Mouse (Mus musculus) intestine, embryonic 14.5 days (tissue): ENCODE results near the gene Spats1. TPM values are rescaled to one million over a fixed set of nuclear protein-coding genes. Genes with fewer than 3 reads are reported as not detected.

Experiments
- ATAC-seq: fragments of 200-750 bp; cut with Nextera tagmentation; replicated peaks from 2 replicates; pipeline ENCODE4 v1.8.0; 2017; ENCODE audit warnings: low read depth, moderate number of reproducible peaks, moderate TSS enrichment, moderate library complexity; ENCODE audit not compliant: low FRiP score, low TSS enrichment
- DNase-seq: peaks from one replicate; pipeline ENCODE4 v3.0.0-alpha.2; 2018; ENCODE audit warnings: low spot score
- H3K27ac ChIP-seq: fragments of 300-500 bp; sonication (generic); 2 replicates; pipeline ENCODE4 v1.5.1; 2014; ENCODE audit warnings: low read depth, mild to moderate bottlenecking, control low read depth
- H3K27me3 ChIP-seq: fragments of 300-500 bp; sonication (generic); replicated peaks from 2 replicates; pipeline ENCODE4 v1.6.1; 2014; ENCODE audit warnings: low read length, control low read depth; ENCODE audit not compliant: control insufficient read depth, insufficient read depth
- H3K36me3 ChIP-seq: fragments of 300-500 bp; sonication (generic); 2 replicates; pipeline ENCODE4 v1.6.1; 2014; ENCODE audit warnings: low read length, control low read depth; ENCODE audit not compliant: control insufficient read depth, insufficient read depth
- H3K4me1 ChIP-seq: fragments of 300-500 bp; sonication (generic); replicated peaks from 2 replicates; pipeline ENCODE4 v1.6.1; 2014; ENCODE audit warnings: low read length, control low read depth, mixed read lengths; ENCODE audit not compliant: control insufficient read depth, insufficient read depth
- H3K4me2 ChIP-seq: fragments of 300-500 bp; sonication (generic); 2 replicates; pipeline ENCODE4 v1.6.1; 2014; ENCODE audit warnings: low read length
- H3K4me3 ChIP-seq: fragments of 300-500 bp; sonication (generic); 2 replicates; pipeline ENCODE4 v1.5.1; 2014; ENCODE audit warnings: low read depth, low read length, control low read depth, mixed read lengths
- H3K9ac ChIP-seq: fragments of 300-500 bp; sonication (generic); 2 replicates; pipeline ENCODE4 v1.6.1; 2014; ENCODE audit warnings: mild to moderate bottlenecking, low read length
- H3K9me3 ChIP-seq: fragments of 300-500 bp; sonication (generic); 2 replicates; pipeline ENCODE4 v1.6.1; 2016; ENCODE audit warnings: low read length, control low read depth; ENCODE audit not compliant: control insufficient read depth
- WGBS: fragments of 180-500 bp; shearing (Covaris S2); extraction: QIAGEN DNeasy Blood & Tissue Kit; methylation state at CpG from one replicate; pipeline ENCODE4 v1.1.7; 2014; 5-methylcytosine and 5-hydroxymethylcytosine counted together
- polyA plus RNA-seq: library from polyadenylated mRNA; unstranded; fragments of >200 nt; fragmentation: Nextera tagmentation; extraction: Ambion mirVana; gene quantifications from 2 replicates; pipeline ENCODE4 v1.2.1, GENCODE M21; 2014

Spats1 gene
- polyA plus RNA-seq, 1 experiment from 2014 or later = 0.65 TPM

- no peaks in the 10 kb centered on the region for H3K36me3 ChIP-seq
- H3K27me3 ChIP-seq = no peaks in the 10 kb centered on the region
- no peak overlapping the region for H3K27ac ChIP-seq
- DNase-seq = no peak
- 0 out of 2 replicates have a peak, but pooled peaks cover 3% of the 10 kb centered on the region for H3K4me1 ChIP-seq
- no peak overlapping the region for H3K4me2 ChIP-seq
- H3K9ac ChIP-seq = no peak overlapping the region
- 27% methylated on average over 4 of the region's 4 CpGs for WGBS
- H3K4me3 ChIP-seq = no peak overlapping the region
- no peaks in the 10 kb centered on the region for H3K9me3 ChIP-seq
- ATAC-seq = no peak
Observed at GRCm38 (mm10) chr17:45500981-45501380, 25.8 kb upstream of the Spats1 start.

DNA sequence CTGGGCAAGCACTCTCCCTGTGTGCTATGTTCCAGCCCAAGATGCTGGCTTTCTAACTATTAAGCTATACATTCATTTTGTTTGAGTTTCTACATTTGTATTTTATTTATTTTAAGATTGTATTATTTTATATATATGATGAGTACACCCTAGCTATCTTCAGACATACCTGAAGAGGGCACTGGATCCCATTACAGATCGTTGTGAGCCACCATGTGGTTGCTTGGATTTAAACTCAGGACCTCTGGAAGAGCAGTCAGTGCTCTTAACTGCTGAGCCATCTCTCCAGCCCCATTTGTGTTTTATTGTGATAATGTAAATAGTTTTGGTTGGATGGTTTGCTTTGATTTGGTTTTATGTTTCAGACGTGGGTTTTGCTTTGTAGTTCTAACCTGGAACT lies 24.3 kb upstream of the Spats1 start:
- Histone ChIP-seq H3K36me3 (no peaks in the 10 kb centered on the region), H3K9me3 (no peaks in the 10 kb centered on the region), H3K27ac (no peak overlapping the region), H3K4me3 (no peak overlapping the region), H3K4me1 (0 out of 2 replicates have a peak, but pooled peaks cover 3% of the 10 kb centered on the region), H3K9ac (no peak overlapping the region), H3K27me3 (no peaks in the 10 kb centered on the region), H3K4me2 (no peak overlapping the region)
- no peak for ATAC-seq
- no peak for DNase-seq
- 36% methylated on average over 2 of the region's 2 CpGs for WGBS

DNA sequence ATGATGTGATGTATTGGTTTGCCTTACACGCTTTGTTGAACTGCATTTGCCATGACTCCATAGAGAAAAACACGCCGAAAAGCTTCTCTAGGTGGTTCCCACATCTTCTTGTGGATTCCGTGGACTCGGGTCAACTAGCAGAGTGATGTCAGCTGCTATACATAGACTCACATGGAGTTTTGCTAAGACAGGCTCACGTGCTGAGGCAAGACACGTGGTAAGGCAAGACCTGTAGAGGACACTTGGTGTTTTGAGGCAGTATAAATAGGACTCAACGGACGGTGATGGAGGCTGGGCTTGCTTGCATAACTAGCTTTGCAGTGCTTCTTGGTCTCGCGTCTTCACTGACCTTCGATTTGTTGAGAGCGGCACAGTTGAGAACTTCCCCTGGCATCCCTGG lies 23.2 kb upstream of the Spats1 start:
- Histone ChIP-seq H3K27me3 (no peaks in the 10 kb centered on the region), H3K4me3 (no peak overlapping the region)

DNA sequence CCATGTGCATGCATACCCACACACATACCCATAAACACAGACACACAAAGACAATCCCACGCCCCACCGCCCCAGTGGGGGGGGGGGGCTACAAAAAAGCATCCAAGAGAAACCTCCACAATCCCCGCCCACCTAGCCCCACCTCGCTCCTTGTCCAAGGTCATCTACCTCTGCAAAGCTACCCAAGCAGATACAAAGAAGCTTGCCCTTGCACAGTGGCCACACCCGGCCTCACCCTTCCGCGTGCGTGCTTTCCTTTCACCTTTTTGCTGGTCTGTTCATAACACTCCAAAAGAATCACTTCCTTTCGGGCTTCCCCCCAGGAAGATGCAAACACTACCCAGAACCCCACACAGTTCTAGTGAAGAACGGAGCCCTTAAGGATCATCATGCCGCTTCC lies 20.2 kb upstream of the Spats1 start:
- Histone ChIP-seq H3K4me3 (no peak overlapping the region), H3K4me1 (0 out of 2 replicates have a peak, but pooled peaks cover 7% of the 10 kb centered on the region), H3K36me3 (no peaks in the 10 kb centered on the region), H3K4me2 (no peak overlapping the region), H3K27me3 (no peaks in the 10 kb centered on the region), H3K9me3 (no peaks in the 10 kb centered on the region), H3K27ac (no peak overlapping the region), H3K9ac (no peak overlapping the region)
- DNase-seq (no peak), ATAC-seq (no peak)
- 73% methylated on average over 11 of the region's 11 CpGs for WGBS

More for the DNA sequence above, 23.2 kb upstream of the Spats1 start:
- no peak overlapping the region for H3K9ac ChIP-seq
- H3K27ac ChIP-seq = no peak overlapping the region
- DNase-seq (no peak), ATAC-seq (no peak)
- 84% methylated on average over 13 of the region's 13 CpGs for WGBS
- H3K4me2 ChIP-seq = no peak overlapping the region
- 0 out of 2 replicates have a peak, but pooled peaks cover under 1% of the 10 kb centered on the region for H3K4me1 ChIP-seq
- H3K9me3 ChIP-seq = no peaks in the 10 kb centered on the region
- no peaks in the 10 kb centered on the region for H3K36me3 ChIP-seq

DNA sequence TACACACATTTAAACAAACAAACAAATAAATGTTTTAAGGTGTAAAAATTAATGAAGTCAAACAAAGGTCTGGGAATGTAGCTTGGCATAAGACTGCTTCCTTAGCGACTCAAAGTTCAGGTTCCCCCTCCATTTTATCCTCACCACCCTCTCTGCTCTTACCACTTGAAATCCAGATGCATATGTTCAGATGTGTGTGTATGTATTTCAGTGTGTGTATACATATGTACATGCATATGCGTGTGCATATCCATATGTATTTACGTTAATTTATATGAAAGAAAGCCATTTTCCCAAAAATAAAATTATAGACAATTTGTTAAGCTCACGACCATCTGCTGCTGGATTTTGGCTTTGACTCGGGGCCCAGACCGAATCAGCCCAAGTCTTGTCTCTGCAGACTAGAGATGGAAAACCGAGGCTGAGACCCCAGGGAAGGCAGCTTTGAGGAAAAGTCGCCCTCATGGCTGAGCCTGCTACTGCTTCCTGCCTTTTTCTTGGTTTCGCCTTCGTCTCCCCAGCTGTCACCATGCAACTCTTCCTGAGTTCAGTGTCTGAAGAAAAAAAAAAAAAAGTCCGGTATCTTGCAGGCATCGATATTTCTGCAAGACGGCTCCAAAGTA lies 15.4 kb upstream of the Spats1 start:
- Histone ChIP-seq H3K4me2 (no peak overlapping the region), H3K4me1 (0 out of 2 replicates have a peak, but pooled peaks cover 7% of the 10 kb centered on the region), H3K27ac (no peak overlapping the region), H3K27me3 (no peaks in the 10 kb centered on the region), H3K36me3 (no peaks in the 10 kb centered on the region), H3K9me3 (no peaks in the 10 kb centered on the region), H3K9ac (no peak overlapping the region), H3K4me3 (no peak overlapping the region)
- no peak for ATAC-seq
- no peak for DNase-seq
- 61% methylated on average over 13 of the region's 13 CpGs for WGBS

GRCm38 (mm10) chr17:45489736-45490135 lies 14.5 kb upstream of the Spats1 start:
- H3K9ac ChIP-seq = no peak overlapping the region
- H3K27ac ChIP-seq = no peak overlapping the region
- ATAC-seq (no peak), DNase-seq (no peak)
- H3K4me1 ChIP-seq = 0 out of 2 replicates have a peak, but pooled peaks cover 7% of the 10 kb centered on the region
- no peaks in the 10 kb centered on the region for H3K9me3 ChIP-seq
- H3K27me3 ChIP-seq = no peaks in the 10 kb centered on the region
- H3K36me3 ChIP-seq = no peaks in the 10 kb centered on the region
- H3K4me3 ChIP-seq = no peak overlapping the region
- no peak overlapping the region for H3K4me2 ChIP-seq
- 82% methylated on average over 6 of the region's 6 CpGs for WGBS

DNA sequence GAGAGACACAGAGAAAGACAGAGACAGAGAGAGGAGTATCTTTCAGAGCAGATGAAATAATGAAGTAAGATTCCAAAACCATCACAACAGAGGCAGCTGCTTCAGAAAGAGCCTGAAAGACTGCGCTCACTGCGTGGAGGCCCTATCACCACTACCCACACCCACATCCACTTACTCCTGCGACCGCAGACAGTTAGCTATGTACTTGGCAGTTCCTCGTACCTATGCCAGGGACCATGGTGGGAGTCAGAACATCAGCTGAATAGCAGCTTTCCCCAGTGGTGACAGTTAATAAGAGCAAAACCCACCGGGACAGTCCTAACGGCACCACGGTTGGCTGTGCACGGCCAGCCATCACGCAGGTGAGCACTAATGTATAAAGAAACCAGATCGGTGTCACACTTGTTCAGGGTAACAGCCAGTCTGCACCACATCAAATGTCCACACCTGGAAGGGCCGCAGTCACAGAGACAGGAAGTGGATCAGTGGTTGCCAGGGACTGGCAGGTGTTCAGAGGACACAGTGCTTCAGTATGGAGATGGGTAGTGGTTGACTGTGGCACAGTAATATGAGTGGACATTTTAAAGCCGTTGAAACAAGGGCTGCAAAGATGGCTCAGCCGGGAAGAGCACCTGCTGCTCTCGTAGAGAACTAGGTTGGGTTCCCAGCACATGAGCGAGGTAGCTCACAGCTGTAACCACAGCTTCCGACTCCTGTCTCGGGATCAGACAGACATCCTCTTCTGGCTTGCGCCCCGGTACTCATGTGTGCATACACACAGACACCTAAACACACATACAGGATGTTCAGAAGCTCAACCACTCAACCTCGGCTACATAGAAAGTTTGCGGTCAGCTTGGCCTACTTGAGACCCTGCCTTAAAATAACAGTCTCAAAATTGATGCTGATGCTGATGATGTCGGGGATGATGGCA lies 13.4 kb upstream of the Spats1 start:
- Histone ChIP-seq H3K27ac (no peak overlapping the region), H3K9me3 (no peaks in the 10 kb centered on the region), H3K27me3 (no peaks in the 10 kb centered on the region), H3K4me2 (no peak overlapping the region), H3K4me3 (no peak overlapping the region), H3K36me3 (no peaks in the 10 kb centered on the region), H3K9ac (no peak overlapping the region), H3K4me1 (0 out of 2 replicates have a peak, but pooled peaks cover 7% of the 10 kb centered on the region)
- DNase-seq (no peak), ATAC-seq (no peak)
- WGBS = 86% methylated on average over 23 of the region's 23 CpGs

DNA sequence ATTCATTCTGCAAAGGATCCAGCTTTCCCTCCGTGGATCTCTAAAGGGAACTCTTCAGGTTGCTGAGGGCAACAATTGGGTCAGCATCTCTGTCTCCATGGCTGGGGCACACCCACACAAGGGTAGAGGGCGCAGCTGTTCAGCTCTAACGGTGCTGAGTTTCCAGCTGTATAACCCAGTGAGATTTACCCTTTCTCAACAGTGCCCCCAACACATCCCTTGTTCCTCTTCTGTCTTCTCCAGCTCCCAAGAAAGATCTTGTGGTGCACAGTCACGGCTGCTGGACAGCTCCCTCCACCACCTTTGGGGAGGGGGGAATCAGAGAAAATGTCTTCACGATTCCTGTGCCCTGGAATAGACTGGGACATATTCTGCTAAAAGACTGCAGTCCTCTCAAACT lies 12.0 kb upstream of the Spats1 start:
- Histone ChIP-seq H3K9ac (no peak overlapping the region), H3K4me2 (no peak overlapping the region), H3K27ac (no peak overlapping the region), H3K4me1 (0 out of 2 replicates have a peak, but pooled peaks cover 7% of the 10 kb centered on the region), H3K27me3 (no peaks in the 10 kb centered on the region), H3K4me3 (no peak overlapping the region), H3K9me3 (no peaks in the 10 kb centered on the region), H3K36me3 (no peaks in the 10 kb centered on the region)
- DNase-seq (no peak), ATAC-seq (no peak)
- WGBS = 17% methylated on average over 5 of the region's 5 CpGs
